Mouse (Mus musculus) embryonic fibroblast, embryonic 13.5 days (primary cell): Measurements from ENCODE around the gene Parg.

Experiments
- CTCF ChIP-seq: IDR thresholded peaks from 2 replicates; pipeline ENCODE4 v1.5.1; 2011; ENCODE audit warnings: mild to moderate bottlenecking, control low read depth, low read length, moderate library complexity, borderline replicate concordance; ENCODE audit not compliant: insufficient read depth
- POLR2A ChIP-seq: IDR thresholded peaks from 2 replicates; pipeline ENCODE4 v1.6.1; 2011; ENCODE audit warnings: low read depth, mild to moderate bottlenecking, control low read depth, low read length, moderate library complexity

DNA sequence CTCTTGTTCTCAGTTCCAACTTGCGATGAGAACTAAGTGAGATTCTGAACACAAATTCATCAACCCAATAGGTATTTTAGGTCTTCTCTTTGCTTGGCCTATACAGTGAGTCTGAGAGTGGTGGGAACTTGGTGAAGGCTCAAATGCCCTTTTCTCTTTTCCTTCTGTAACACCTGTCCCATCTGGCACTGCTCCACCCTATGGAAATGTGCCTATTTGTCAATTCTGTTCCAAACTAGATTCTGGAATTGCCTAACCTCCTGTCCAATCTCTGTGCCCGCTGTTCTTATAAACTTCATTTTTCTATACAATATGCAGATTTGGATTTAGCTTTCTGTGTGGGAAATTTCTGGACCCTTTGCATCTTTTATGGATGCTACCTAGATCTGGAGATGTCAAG is 48.6 kb upstream of the Parg start:
- TF ChIP-seq CTCF (no peak), POLR2A (no peak)
